Mouse (Mus musculus): ENCODE measurements around the gene Filip1. TPM values are rescaled to one million over a fixed set of nuclear protein-coding genes. Genes with fewer than 3 reads are reported as not detected.

The Filip1 gene
- total and polyA plus RNA-seq, 2 experiments from 2014 or later = 3.1 to 3.6 TPM

GRCm38 (mm10) chr9:79971619-79972018 is 41.0 kb downstream of the Filip1 start:
- no peak for DNase-seq (ENCODE audit: low spot score)
- no peak for ATAC-seq (ENCODE audit: low FRiP score)
- Histone ChIP-seq H3K9me3 (ENCODE audit: low read length) (no peaks in the 10 kb centered on the region), H3K4me2 (ENCODE audit: low read depth, low read length, poor library complexity, severe bottlenecking) (no peak overlapping the region), H3K27me3 (ENCODE audit: insufficient read depth, low read length) (no peaks in the 10 kb centered on the region), H3K4me1 (ENCODE audit: insufficient read depth, low read length) (no peaks in the 10 kb centered on the region), H3K4me3 (ENCODE audit: low read depth, low read length) (no peak overlapping the region), H3K27ac (ENCODE audit: low read depth, low read length) (no peak overlapping the region), H3K36me3 (ENCODE audit: insufficient read depth, low read length) (no peaks in the 10 kb centered on the region), H3K9ac (replicated peaks; ENCODE audit: low read length, poor library complexity, severe bottlenecking) (no peak overlapping the region)
- no peak for TF ChIP-seq CTCF (IDR thresholded peaks at IDR 0.05)
- WGBS = 85% methylated on average over 6 of the region's 6 CpGs

GRCm38 (mm10) chr9:79970659-79971118 is 42.0 kb downstream of the Filip1 start:
- Histone ChIP-seq H3K4me1 (ENCODE audit: insufficient read depth, low read length) (no peaks in the 10 kb centered on the region), H3K4me2 (ENCODE audit: low read depth, low read length, poor library complexity, severe bottlenecking) (no peak overlapping the region), H3K36me3 (ENCODE audit: insufficient read depth, low read length) (no peaks in the 10 kb centered on the region), H3K9me3 (ENCODE audit: low read length) (no peaks in the 10 kb centered on the region), H3K27me3 (ENCODE audit: insufficient read depth, low read length) (no peaks in the 10 kb centered on the region), H3K9ac (replicated peaks; ENCODE audit: low read length, poor library complexity, severe bottlenecking) (no peak overlapping the region), H3K4me3 (ENCODE audit: low read depth, low read length) (no peak overlapping the region), H3K27ac (ENCODE audit: low read depth, low read length) (no peak overlapping the region)
- ATAC-seq (ENCODE audit: low FRiP score) (no peak), DNase-seq (ENCODE audit: low spot score) (no peak)
- TF ChIP-seq CTCF (IDR thresholded peaks at IDR 0.05) = no peak
- WGBS = 70% methylated on average over 8 of the region's 8 CpGs

- Histone ChIP-seq H3K4me3 (ENCODE audit: low read depth, low read length) (no peak overlapping the region), H3K4me2 (ENCODE audit: low read depth, low read length, poor library complexity, severe bottlenecking) (no peak overlapping the region), H3K4me1 (ENCODE audit: insufficient read depth, low read length) (no peaks in the 10 kb centered on the region), H3K27me3 (ENCODE audit: insufficient read depth, low read length) (no peaks in the 10 kb centered on the region), H3K9ac (replicated peaks; ENCODE audit: low read length, poor library complexity, severe bottlenecking) (no peak overlapping the region), H3K27ac (ENCODE audit: low read depth, low read length) (no peak overlapping the region), H3K36me3 (ENCODE audit: insufficient read depth, low read length) (no peaks in the 10 kb centered on the region), H3K9me3 (ENCODE audit: low read length) (no peaks in the 10 kb centered on the region)
- DNase-seq (ENCODE audit: low spot score) = no peak
- WGBS = 90% methylated on average over 4 of the region's 4 CpGs
- TF ChIP-seq CTCF (IDR thresholded peaks at IDR 0.05) = no peak
- no peak for ATAC-seq (ENCODE audit: low FRiP score)
Observed at GRCm38 (mm10) chr9:79969544-79969943, 43.1 kb downstream of the Filip1 start.

GRCm38 (mm10) chr9:79966711-79967487 is 45.8 kb downstream of the Filip1 start:
- WGBS = 86% methylated on average over 12 of the region's 12 CpGs

GRCm38 (mm10) chr9:79965600-79966392 is 46.9 kb downstream of the Filip1 start:
- Histone ChIP-seq H3K9ac (replicated peaks; ENCODE audit: low read length, poor library complexity, severe bottlenecking) (no peak overlapping the region), H3K9me3 (ENCODE audit: low read length) (no peaks in the 10 kb centered on the region), H3K27ac (ENCODE audit: low read depth, low read length) (no peak overlapping the region), H3K27me3 (ENCODE audit: insufficient read depth, low read length) (no peaks in the 10 kb centered on the region), H3K4me1 (ENCODE audit: insufficient read depth, low read length) (no peaks in the 10 kb centered on the region), H3K4me2 (ENCODE audit: low read depth, low read length, poor library complexity, severe bottlenecking) (no peak overlapping the region), H3K4me3 (ENCODE audit: low read depth, low read length) (no peak overlapping the region), H3K36me3 (ENCODE audit: insufficient read depth, low read length) (no peaks in the 10 kb centered on the region)
- DNase-seq (ENCODE audit: low spot score) (no peak), ATAC-seq (ENCODE audit: low FRiP score) (no peak)
- TF ChIP-seq CTCF (IDR thresholded peaks at IDR 0.05) = no peak
- 81% methylated on average over 14 of the region's 14 CpGs for WGBS

More at GRCm38 (mm10) chr9:79966711-79967487, 45.8 kb downstream of the Filip1 start:
- Histone ChIP-seq H3K27ac (ENCODE audit: low read depth, low read length) (no peak overlapping the region), H3K9ac (replicated peaks; ENCODE audit: low read length, poor library complexity, severe bottlenecking) (no peak overlapping the region), H3K9me3 (ENCODE audit: low read length) (no peaks in the 10 kb centered on the region), H3K36me3 (ENCODE audit: insufficient read depth, low read length) (no peaks in the 10 kb centered on the region), H3K4me1 (ENCODE audit: insufficient read depth, low read length) (no peaks in the 10 kb centered on the region), H3K4me3 (ENCODE audit: low read depth, low read length) (no peak overlapping the region), H3K27me3 (ENCODE audit: insufficient read depth, low read length) (no peaks in the 10 kb centered on the region), H3K4me2 (ENCODE audit: low read depth, low read length, poor library complexity, severe bottlenecking) (no peak overlapping the region)
- TF ChIP-seq CTCF (IDR thresholded peaks at IDR 0.05) = no peak
- ATAC-seq (ENCODE audit: low FRiP score) (no peak), DNase-seq (ENCODE audit: low spot score) (no peak)

- no peak for TF ChIP-seq CTCF (IDR thresholded peaks at IDR 0.05)
- Histone ChIP-seq H3K27ac (ENCODE audit: low read depth, low read length) (no peak overlapping the region), H3K36me3 (ENCODE audit: insufficient read depth, low read length) (no peaks in the 10 kb centered on the region), H3K9ac (replicated peaks; ENCODE audit: low read length, poor library complexity, severe bottlenecking) (no peak overlapping the region), H3K4me2 (ENCODE audit: low read depth, low read length, poor library complexity, severe bottlenecking) (no peak overlapping the region), H3K4me3 (ENCODE audit: low read depth, low read length) (no peak overlapping the region), H3K27me3 (ENCODE audit: insufficient read depth, low read length) (no peaks in the 10 kb centered on the region), H3K4me1 (ENCODE audit: insufficient read depth, low read length) (no peaks in the 10 kb centered on the region), H3K9me3 (ENCODE audit: low read length) (no peaks in the 10 kb centered on the region)
- DNase-seq (ENCODE audit: low spot score) (no peak), ATAC-seq (ENCODE audit: low FRiP score) (no peak)
- 86% methylated on average over 5 of the region's 5 CpGs for WGBS
Observed at GRCm38 (mm10) chr9:79965003-79965402, 47.6 kb downstream of the Filip1 start.

Measured in midbrain, postnatal 0 days (tissue).